Mouse (Mus musculus) MEL (cell line): ENCODE data around the gene Mrps34. TPM values are rescaled to one million over a fixed set of nuclear protein-coding genes. Genes with fewer than 3 reads are reported as not detected.

ENCODE experiments used
- DNase-seq: peaks from one replicate; pipeline ENCODE4 v3.0.0; 2011; ENCODE audit warnings: low read depth, low spot score
- H3K27ac ChIP-seq: 2 replicates; pipeline ENCODE4 v1.5.1; 2012; ENCODE audit warnings: low read depth, mild to moderate bottlenecking, control low read depth, low read length, moderate library complexity; ENCODE audit not compliant: control insufficient read depth
- H3K27me3 ChIP-seq, 2 experiments: fragments of 150-350 bp in 1 of 2; sonication (generic) in 1 of 2; 2 replicates each; pipeline ENCODE4 v1.6.1; 2012; ENCODE audit warnings: low read length in 2 of 2, mild to moderate bottlenecking in 2 of 2, improper control_type of control experiment in 1 of 2, moderate library complexity in 1 of 2; ENCODE audit not compliant: insufficient read depth in 2 of 2, control insufficient read depth in 1 of 2
- H3K36me3 ChIP-seq, 2 experiments: 2 replicates each; pipeline ENCODE4 v1.6.1; 2012 to 2014; ENCODE audit warnings: low read length in 2 of 2, improper control_type of control experiment in 1 of 2, inconsistent platforms in 1 of 2, mild to moderate bottlenecking in 1 of 2; ENCODE audit not compliant: insufficient read depth in 2 of 2, control insufficient read depth in 1 of 2
- H3K4me1 ChIP-seq, 2 experiments: fragments of 150-350 bp in 1 of 2; sonication (generic) in 1 of 2; 2 replicates each; pipeline ENCODE4 v1.6.1; 2012; ENCODE audit warnings: low read length in 2 of 2, improper control_type of control experiment in 1 of 2, mild to moderate bottlenecking in 1 of 2; ENCODE audit not compliant: insufficient read depth in 2 of 2, control insufficient read depth in 1 of 2
- H3K4me3 ChIP-seq, 2 experiments: fragments of 150-350 bp in 1 of 2; sonication (generic) in 1 of 2; 2 replicates each; pipeline ENCODE4 v1.5.1; 2012; ENCODE audit warnings: low read depth in 2 of 2, low read length in 2 of 2, mild to moderate bottlenecking in 2 of 2, moderate library complexity in 2 of 2, control low read depth in 1 of 2, improper control_type of control experiment in 1 of 2; ENCODE audit not compliant: control insufficient read depth in 1 of 2, insufficient read depth in 1 of 2
- H3K79me2 ChIP-seq: 2 replicates; pipeline ENCODE4 v1.6.1; 2012; ENCODE audit warnings: mild to moderate bottlenecking, low read length, moderate library complexity; ENCODE audit not compliant: control insufficient read depth, poor library complexity, insufficient read depth
- H3K9ac ChIP-seq: 2 replicates; pipeline ENCODE4 v1.6.1; 2012; ENCODE audit warnings: low read depth, mild to moderate bottlenecking, control low read depth, low read length, moderate library complexity; ENCODE audit not compliant: control insufficient read depth, poor library complexity, severe bottlenecking
- H3K9me3 ChIP-seq: fragments of 150-350 bp; sonication (generic); replicated peaks from 2 replicates; pipeline ENCODE4 v1.6.1; 2012; ENCODE audit warnings: mild to moderate bottlenecking, low read length, improper control_type of control experiment, moderate library complexity; ENCODE audit not compliant: insufficient read depth
- CHD1 ChIP-seq: IDR thresholded peaks from 2 replicates; pipeline ENCODE4 v1.6.1; 2012; ENCODE audit warnings: low read depth, mild to moderate bottlenecking, inconsistent platforms, low read length, improper control_type of control experiment
- CHD2 ChIP-seq: IDR thresholded peaks from 2 replicates; pipeline ENCODE4 v1.6.1; 2011; ENCODE audit warnings: low read length, improper control_type of control experiment
- E2F4 ChIP-seq: IDR thresholded peaks from 2 replicates; pipeline ENCODE4 v1.6.1; 2011; ENCODE audit warnings: low read depth, low read length, improper control_type of control experiment, borderline replicate concordance
- ELF1 ChIP-seq: IDR thresholded peaks from 2 replicates; pipeline ENCODE4 v1.6.1; 2014; ENCODE audit warnings: low read depth, mild to moderate bottlenecking, inconsistent platforms, low read length, improper control_type of control experiment, moderate library complexity
- GABPA ChIP-seq: IDR thresholded peaks from 2 replicates; pipeline ENCODE4 v1.6.1; 2012; ENCODE audit warnings: low read depth, mild to moderate bottlenecking, inconsistent platforms, low read length, improper control_type of control experiment, moderate library complexity
- GATA1 ChIP-seq: IDR thresholded peaks from 2 replicates; pipeline ENCODE4 v1.6.1; 2011; ENCODE audit warnings: low read depth, low read length, improper control_type of control experiment
- HCFC1 ChIP-seq: IDR thresholded peaks from 2 replicates; pipeline ENCODE4 v1.6.1; 2012; ENCODE audit warnings: low read depth, mild to moderate bottlenecking, inconsistent platforms, low read length, improper control_type of control experiment, moderate library complexity
- KAT2A ChIP-seq: conservative IDR thresholded peaks from 2 replicates; pipeline ENCODE4 v1.6.1; 2012; ENCODE audit warnings: low read depth, low read length, improper control_type of control experiment, inconsistent platforms
- MAFK ChIP-seq: IDR thresholded peaks from 2 replicates; pipeline ENCODE4 v1.6.1; 2011; ENCODE audit warnings: low read depth, mild to moderate bottlenecking, low read length, improper control_type of control experiment, borderline replicate concordance
- MAZ ChIP-seq: IDR thresholded peaks from 2 replicates; pipeline ENCODE4 v1.6.1; 2012; ENCODE audit warnings: low read depth, mild to moderate bottlenecking, inconsistent platforms, low read length, improper control_type of control experiment
- MXI1 ChIP-seq: IDR thresholded peaks from 2 replicates; pipeline ENCODE4 v1.6.1; 2011; ENCODE audit warnings: mild to moderate bottlenecking, low read depth, low read length, improper control_type of control experiment
- MYB ChIP-seq: IDR thresholded peaks from 2 replicates; pipeline ENCODE4 v1.6.1; 2011; ENCODE audit warnings: mild to moderate bottlenecking, low read depth, low read length, improper control_type of control experiment
- MYC ChIP-seq: IDR thresholded peaks from 2 replicates; pipeline ENCODE4 v1.6.1; 2011; ENCODE audit warnings: low read depth, mild to moderate bottlenecking, low read length, improper control_type of control experiment, moderate library complexity
- NELFE ChIP-seq: IDR thresholded peaks from 2 replicates; pipeline ENCODE4 v1.6.1; 2011; ENCODE audit warnings: low read depth, low read length, improper control_type of control experiment
- POLR2A ChIP-seq, 2 experiments: IDR thresholded peaks; 2 replicates each; pipeline ENCODE4 v1.6.1; 2011 to 2012; ENCODE audit warnings: low read length in 2 of 2, mild to moderate bottlenecking in 2 of 2, control low read depth in 1 of 2, improper control_type of control experiment in 1 of 2, low read depth in 1 of 2, moderate library complexity in 1 of 2; ENCODE audit not compliant: control insufficient read depth in 1 of 2, insufficient read depth in 1 of 2, poor library complexity in 1 of 2
- POLR2AphosphoS2 ChIP-seq: IDR thresholded peaks from 2 replicates; pipeline ENCODE4 v1.6.1; 2011; ENCODE audit warnings: low read length, improper control_type of control experiment
- RAD21 ChIP-seq: IDR thresholded peaks from 2 replicates; pipeline ENCODE4 v1.6.1; 2011; ENCODE audit warnings: mild to moderate bottlenecking, low read depth, low read length, improper control_type of control experiment
- SMC3 ChIP-seq: IDR thresholded peaks from 2 replicates; pipeline ENCODE4 v1.6.1; 2011; ENCODE audit warnings: low read depth, low read length, improper control_type of control experiment
- TAL1 ChIP-seq: IDR thresholded peaks from 2 replicates; pipeline ENCODE4 v1.6.1; 2012; ENCODE audit warnings: mild to moderate bottlenecking, inconsistent platforms, low read length, moderate library complexity, mixed read lengths
- UBTF ChIP-seq: IDR thresholded peaks from 2 replicates; pipeline ENCODE4 v1.6.1; 2012; ENCODE audit warnings: low read depth, mild to moderate bottlenecking, inconsistent platforms, low read length, improper control_type of control experiment, moderate library complexity, borderline replicate concordance; ENCODE audit not compliant: insufficient read depth
- USF2 ChIP-seq, 2 experiments: IDR thresholded peaks; 2 replicates each; pipeline ENCODE4 v1.6.1; 2011 to 2012; ENCODE audit warnings: improper control_type of control experiment in 2 of 2, low read length in 2 of 2, borderline replicate concordance in 1 of 2, inconsistent platforms in 1 of 2, low read depth in 1 of 2, mild to moderate bottlenecking in 1 of 2; ENCODE audit not compliant: insufficient read depth in 1 of 2
- ZC3H11A ChIP-seq: IDR thresholded peaks from 2 replicates; pipeline ENCODE4 v1.6.1; 2012; ENCODE audit warnings: low read depth, mild to moderate bottlenecking, inconsistent platforms, low read length, improper control_type of control experiment
- ZMIZ1 ChIP-seq: IDR thresholded peaks from 2 replicates; pipeline ENCODE4 v1.6.1; 2012; ENCODE audit warnings: low read depth, mild to moderate bottlenecking, inconsistent platforms, low read length, improper control_type of control experiment, moderate library complexity
- ZNF384 ChIP-seq: IDR thresholded peaks from 2 replicates; pipeline ENCODE4 v1.6.1; 2012; ENCODE audit warnings: low read depth, mild to moderate bottlenecking, inconsistent platforms, low read length, improper control_type of control experiment
- polyA plus RNA-seq, 2 experiments: library from polyadenylated mRNA; stranded (reverse) in 1 of 2; unstranded in 1 of 2; fragments of >175 nt in 1 of 2; fragments of >200 nt in 1 of 2; gene quantifications; 2 replicates each; pipeline versions ENCODE4 v1.2.1 to v1.2.4; 2012; ENCODE audit warnings: low replicate concordance in 2 of 2, low read depth in 1 of 2; ENCODE audit not compliant: insufficient read length in 2 of 2, insufficient read depth in 1 of 2, missing spikeins in 1 of 2
- total RNA-seq: library from RNA; depleted of rRNA; stranded (reverse); fragments of 300-350 nt; gene quantifications from 2 replicates; pipeline ENCODE4 v1.2.3, GENCODE M21; 2012

Gene Mrps34
- total and polyA plus RNA-seq, 3 experiments: 74.8 to 82.0 TPM; not detected in 1

GRCm38 (mm10) chr17:24877336-24878116, 17.4 kb upstream of the Mrps34 start:
- TF ChIP-seq CHD2: no peak
- no peak for TF ChIP-seq POLR2A (IDR thresholded peaks at IDR 0.05; ENCODE audit: control insufficient read depth in 1 of 2, insufficient read depth in 1 of 2, low read depth in 1 of 2, low read length in 2 of 2, poor library complexity in 1 of 2)
- TF ChIP-seq HCFC1: no peak
- TF ChIP-seq ELF1: no peak
- no peak for TF ChIP-seq MYC
- TF ChIP-seq SMC3: no peak
- TF ChIP-seq MAZ: no peak
- TF ChIP-seq TAL1: no peak
- TF ChIP-seq UBTF: no peak
- no peak for TF ChIP-seq MXI1
- TF ChIP-seq ZMIZ1: no peak
- TF ChIP-seq MAFK: no peak
- TF ChIP-seq POLR2AphosphoS2: no peak
- no peak for TF ChIP-seq USF2 (IDR thresholded peaks at IDR 0.05; ENCODE audit: borderline replicate concordance in 1 of 2, insufficient read depth in 1 of 2, low read depth in 1 of 2, low read length in 2 of 2)
- TF ChIP-seq CHD1: no peak
- no peak for TF ChIP-seq ZC3H11A
- no peaks in the 10 kb centered on the region for H3K9me3 ChIP-seq
- no peaks in the 10 kb centered on the region for H3K4me1 ChIP-seq
- peaks cover 1 to 2% of the 10 kb centered on the region in 2 experiments; a peak in 3 of 4 replicates for H3K27me3 ChIP-seq
- H3K79me2 ChIP-seq: no peaks in the 10 kb centered on the region
- no peak overlapping the region for H3K27ac ChIP-seq
- no peaks in the 10 kb centered on the region; a peak in 1 of 4 replicates for H3K36me3 ChIP-seq
- DNase-seq: no peak
- no peak overlapping the region for H3K9ac ChIP-seq
- no peak overlapping the region for H3K4me3 ChIP-seq

- Histone ChIP-seq H3K9ac (no peak overlapping the region), H3K9me3 (no peaks in the 10 kb centered on the region), H3K4me1 (no peaks in the 10 kb centered on the region), H3K27ac (no peak overlapping the region), H3K36me3 (no peaks in the 10 kb centered on the region; a peak in 1 of 4 replicates), H3K4me3 (no peak overlapping the region), H3K27me3 (peaks cover 0 to 2% of the 10 kb centered on the region in 2 experiments; a peak in 2 of 4 replicates), H3K79me2 (no peaks in the 10 kb centered on the region)
- TF ChIP-seq RAD21: no peak
- no peak for TF ChIP-seq UBTF
- no peak for TF ChIP-seq GABPA
- no peak for TF ChIP-seq POLR2AphosphoS2
- no peak for TF ChIP-seq ZNF384
- no peak for TF ChIP-seq NELFE
- TF ChIP-seq TAL1: no peak
- no peak for TF ChIP-seq MYB
- TF ChIP-seq KAT2A: no peak
- no peak for TF ChIP-seq GATA1
- TF ChIP-seq E2F4: no peak
- DNase-seq: no peak
These were observed 16.9 kb upstream of the Mrps34 start for GRCm38 (mm10) chr17:24878117-24878397.
